Mouse (Mus musculus): ENCODE measurements at regions not wholly inside any gene's neighbourhood (a gene's known extent, or its start where the extent isn't known, plus 50 kb on each side); places are given as distances from the start of the nearest gene placed in this dataset.

- no peak for DNase-seq
Measured at GRCm38 (mm10) chr6:51641965-51642364, 118.3 kb downstream of the Snx10 start.

- no peak for DNase-seq
Measured at GRCm38 (mm10) chr6:51648813-51649212, 125.1 kb downstream of the Snx10 start.

- no peak for DNase-seq
Measured at GRCm38 (mm10) chr6:51653753-51654152, 130.1 kb downstream of the Snx10 start.

- DNase-seq: no peak
Measured at GRCm38 (mm10) chr6:51654991-51655390, 131.3 kb downstream of the Snx10 start.

- DNase-seq: no peak
Measured at GRCm38 (mm10) chr6:51656078-51656477, 132.4 kb downstream of the Snx10 start.

- no peak for DNase-seq
Measured at GRCm38 (mm10) chr6:51656883-51657640, 133.4 kb downstream of the Snx10 start.

- DNase-seq: no peak
Measured at GRCm38 (mm10) chr6:51658360-51658759, 134.7 kb downstream of the Snx10 start.

- no peak for DNase-seq
Measured at GRCm38 (mm10) chr6:51663178-51663577, 139.5 kb downstream of the Snx10 start.

GRCm38 (mm10) chr6:51664049-51664448 is 140.3 kb downstream of the Snx10 start:
- DNase-seq: no peak

- no peak for DNase-seq
Measured at GRCm38 (mm10) chr6:51667022-51667421, 143.3 kb downstream of the Snx10 start.

GRCm38 (mm10) chr6:51675342-51675945 is 151.7 kb downstream of the Snx10 start:
- DNase-seq: no peak

- DNase-seq: no peak
Measured at GRCm38 (mm10) chr6:51677162-51677996, 153.7 kb downstream of the Snx10 start.

- DNase-seq: no peak
Measured at GRCm38 (mm10) chr6:51678743-51679142, 155.0 kb downstream of the Snx10 start.

GRCm38 (mm10) chr6:51680239-51680857 is 156.6 kb downstream of the Snx10 start:
- no peak for DNase-seq

GRCm38 (mm10) chr6:51683131-51683530 is 159.4 kb downstream of the Snx10 start:
- no peak for DNase-seq

- no peak for DNase-seq
Measured at GRCm38 (mm10) chr6:51685651-51686287, 162.1 kb downstream of the Snx10 start.

GRCm38 (mm10) chr6:51690795-51691563 is 167.3 kb downstream of the Snx10 start:
- no peak for DNase-seq

- no peak for DNase-seq
Measured at GRCm38 (mm10) chr6:51693984-51694383, 170.3 kb downstream of the Snx10 start.

GRCm38 (mm10) chr6:51696396-51696795 is 172.7 kb downstream of the Snx10 start:
- no peak for DNase-seq

GRCm38 (mm10) chr6:51697754-51698153 is 174.1 kb downstream of the Snx10 start:
- no peak for DNase-seq

GRCm38 (mm10) chr6:51698244-51698643 is 174.5 kb downstream of the Snx10 start:
- no peak for DNase-seq
